Mouse (Mus musculus) embryonic fibroblast, embryonic 13.5 days (primary cell): Measurements from ENCODE around the gene Fkbp1b. TPM values are rescaled to one million over a fixed set of nuclear protein-coding genes. Genes with fewer than 3 reads are reported as not detected.
A peak's percentile ranks its signal among the peaks of the same experiment; 100 is the strongest.

ENCODE experiments used
- H3K27ac ChIP-seq: 2 replicates; pipeline ENCODE4 v1.5.1; 2012; ENCODE audit warnings: low read length, control low read depth, inconsistent platforms; ENCODE audit not compliant: insufficient read depth
- H3K4me1 ChIP-seq: 2 replicates; pipeline ENCODE4 v1.6.1; 2011; ENCODE audit warnings: low read length; ENCODE audit not compliant: control insufficient read depth, insufficient read depth
- H3K4me3 ChIP-seq: 2 replicates; pipeline ENCODE4 v1.5.1; 2011; ENCODE audit warnings: mild to moderate bottlenecking, control low read depth, low read length; ENCODE audit not compliant: insufficient read depth
- CTCF ChIP-seq: IDR thresholded peaks from 2 replicates; pipeline ENCODE4 v1.5.1; 2011; ENCODE audit warnings: mild to moderate bottlenecking, control low read depth, low read length, moderate library complexity, borderline replicate concordance; ENCODE audit not compliant: insufficient read depth
- POLR2A ChIP-seq: IDR thresholded peaks from 2 replicates; pipeline ENCODE4 v1.6.1; 2011; ENCODE audit warnings: low read depth, mild to moderate bottlenecking, control low read depth, low read length, moderate library complexity
- polyA plus RNA-seq: library from polyadenylated mRNA; stranded (reverse); fragments of >200 nt; gene quantifications from 2 replicates; pipeline ENCODE4 v1.2.4, GENCODE M21; 2011; ENCODE audit warnings: low read depth; ENCODE audit not compliant: missing spikeins, insufficient read length

Gene Fkbp1b
- polyA plus RNA-seq, 1 experiment, result 17.2 TPM

DNA sequence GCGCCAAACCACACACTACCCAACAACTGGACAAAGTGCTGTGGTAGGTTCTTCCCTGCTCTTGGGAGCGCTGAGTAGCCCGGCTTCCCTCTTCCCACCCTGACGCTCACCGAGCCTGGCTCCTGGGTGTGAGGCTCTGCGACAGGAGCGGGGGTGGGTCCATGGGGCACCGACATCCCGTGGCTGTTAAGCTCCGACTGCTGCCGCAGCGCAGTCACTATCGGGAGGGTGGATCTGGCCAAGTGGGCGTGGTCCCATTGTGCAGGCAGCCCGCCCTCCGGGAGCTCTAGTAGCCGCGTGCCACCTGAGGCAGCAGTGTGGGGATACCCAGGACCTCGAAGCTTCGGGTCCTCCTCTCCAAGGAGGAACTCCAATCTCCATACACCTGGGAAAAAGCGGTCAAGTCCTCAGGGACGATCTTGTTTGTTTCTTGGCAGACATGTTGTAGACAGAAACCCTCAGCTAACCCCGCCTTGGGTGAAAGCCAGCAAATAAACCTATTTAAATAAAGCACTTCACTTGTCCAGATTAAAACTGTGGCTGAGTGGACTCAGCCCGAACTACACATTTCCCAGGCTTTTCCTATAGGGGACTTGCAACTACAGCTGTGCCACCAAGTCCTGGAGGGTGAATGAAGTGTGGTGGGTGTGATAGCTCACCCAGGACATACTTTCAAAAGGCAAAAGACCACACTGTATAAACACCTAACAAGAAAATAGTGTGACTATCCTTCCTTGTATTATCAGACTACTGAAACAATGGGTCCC is 33.0 kb upstream of the Fkbp1b start, which contains the start of gene Mfsd2b:
Mfsd2b (minus strand) TSS at position 199 of the 767 bp plus-strand sequence.
- Histone ChIP-seq H3K4me1 (no peaks in the 10 kb centered on the region), H3K4me3 (peak within 1 kb of the TSS; percentile 21; the same call in 1 of the 2 replicates), H3K27ac (no peak within 1 kb of the TSS)
- no peak for TF ChIP-seq POLR2A

DNA sequence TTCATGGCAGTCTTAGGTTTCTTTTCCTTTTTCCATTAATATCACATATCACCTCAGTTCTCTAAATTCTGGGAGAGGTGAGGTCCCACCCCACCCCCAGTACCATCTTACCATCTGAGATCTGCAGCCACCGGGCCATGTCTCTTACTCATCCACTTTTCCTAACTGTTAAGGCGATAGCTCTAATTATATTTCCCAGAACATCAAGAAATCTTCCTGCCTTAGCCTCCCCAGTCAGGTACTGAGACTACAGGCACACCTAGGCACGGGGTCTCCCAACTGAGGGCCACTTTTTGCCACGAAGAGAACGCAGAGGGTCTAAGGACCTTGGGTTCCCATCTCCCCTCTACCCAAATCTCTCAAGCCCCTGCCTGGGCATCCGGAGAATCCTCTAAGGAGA is 32.1 kb upstream of the Fkbp1b start:
- no peak for TF ChIP-seq CTCF
- no peak for TF ChIP-seq POLR2A
- no peak overlapping the region for H3K4me3 ChIP-seq
- H3K27ac ChIP-seq, result no peak overlapping the region
- H3K4me1 ChIP-seq, result no peaks in the 10 kb centered on the region

GRCm38 (mm10) chr12:4872983-4873477 is 31.6 kb upstream of the Fkbp1b start:
- Histone ChIP-seq H3K27ac (no peak overlapping the region), H3K4me1 (no peaks in the 10 kb centered on the region), H3K4me3 (no peak overlapping the region)
- no peak for TF ChIP-seq CTCF
- no peak for TF ChIP-seq POLR2A

DNA sequence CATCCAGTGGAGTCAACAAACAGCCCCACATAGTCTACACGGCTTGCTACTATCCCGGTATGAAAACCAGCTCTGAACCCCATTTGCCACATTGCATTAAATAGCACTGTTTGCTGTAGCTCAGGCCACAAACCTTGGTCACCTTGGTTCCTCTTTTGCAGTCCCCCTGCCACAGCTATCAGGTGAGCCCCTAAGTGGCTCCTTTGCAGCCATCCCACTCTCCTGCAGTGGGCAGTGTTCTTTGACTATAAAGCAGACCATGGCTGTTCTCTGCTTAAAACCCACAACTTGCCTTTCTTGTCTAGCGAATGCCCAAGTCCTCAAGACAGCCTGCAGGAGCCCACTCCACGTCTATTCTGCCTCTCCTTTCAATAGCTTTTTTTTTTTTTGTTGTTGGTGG is 30.9 kb upstream of the Fkbp1b start:
- Histone ChIP-seq H3K4me1 (no peaks in the 10 kb centered on the region), H3K27ac (no peak overlapping the region), H3K4me3 (no peak overlapping the region)
- TF ChIP-seq CTCF, result no peak
- TF ChIP-seq POLR2A, result no peak

DNA sequence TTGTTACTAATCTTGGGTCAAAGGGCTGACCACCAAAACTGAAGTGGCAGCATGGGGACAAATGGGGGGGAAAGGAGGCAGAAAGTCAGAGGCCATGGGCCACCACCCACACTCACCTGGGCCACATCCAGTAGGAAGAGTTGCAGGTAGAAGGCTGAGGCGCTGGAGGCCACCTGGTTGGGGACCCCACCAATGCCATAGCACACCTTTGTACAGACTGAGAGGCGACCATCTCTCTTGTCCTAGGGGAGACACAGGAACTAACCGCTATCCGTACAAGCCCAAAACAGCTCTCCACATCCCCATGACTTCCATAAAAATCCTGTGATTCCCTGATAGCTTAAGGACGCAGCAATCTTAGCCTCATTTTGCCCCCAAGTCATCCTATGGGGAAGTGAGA is 29.9 kb upstream of the Fkbp1b start:
- no peak overlapping the region for H3K27ac ChIP-seq
- TF ChIP-seq CTCF (no peak), POLR2A (no peak)
- no peak overlapping the region for H3K4me3 ChIP-seq
- H3K4me1 ChIP-seq, result no peaks in the 10 kb centered on the region

DNA sequence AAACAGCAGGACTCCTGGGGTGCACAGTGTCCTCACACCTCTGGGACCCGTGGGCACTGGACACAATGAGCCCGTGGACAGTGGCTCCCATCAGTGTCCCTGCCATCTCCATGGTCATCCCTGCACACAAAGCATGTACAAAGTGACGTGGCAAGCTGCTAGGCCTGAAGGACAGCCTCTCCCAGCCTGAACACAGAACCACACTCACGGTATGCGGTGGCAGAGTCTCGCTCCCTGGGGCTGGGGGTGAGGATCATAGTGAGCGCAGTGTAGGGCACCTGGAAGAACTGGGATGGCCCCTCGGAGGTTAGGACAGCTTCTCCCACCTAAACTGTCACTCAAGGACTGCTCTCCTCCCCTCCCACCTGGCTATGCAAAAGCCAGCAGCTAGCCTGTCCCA is 27.5 kb upstream of the Fkbp1b start:
- Histone ChIP-seq H3K4me3 (no peak overlapping the region), H3K4me1 (no peaks in the 10 kb centered on the region), H3K27ac (no peak overlapping the region)
- TF ChIP-seq CTCF (no peak), POLR2A (no peak)

DNA sequence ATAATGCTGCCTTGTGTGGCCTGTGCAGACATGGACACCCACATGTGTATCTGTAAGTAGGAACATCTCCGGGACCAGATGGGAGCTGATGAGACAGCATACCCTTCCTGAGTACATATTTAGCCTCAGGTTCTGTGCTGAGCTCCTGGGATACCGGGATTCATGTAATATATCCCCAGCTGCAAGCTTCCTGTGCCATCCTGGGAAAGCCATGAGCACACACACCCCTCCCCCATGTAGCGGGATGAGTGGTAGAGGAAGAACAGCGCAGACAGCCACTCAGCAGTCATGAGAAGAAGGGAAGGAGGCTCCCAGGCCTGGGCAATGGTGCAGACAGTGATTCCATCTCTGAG is 22.9 kb upstream of the Fkbp1b start:
- no peak overlapping the region for H3K4me3 ChIP-seq
- TF ChIP-seq POLR2A, result no peak
- no peak for TF ChIP-seq CTCF
- H3K27ac ChIP-seq, result no peak overlapping the region
- H3K4me1 ChIP-seq, result no peaks in the 10 kb centered on the region

GRCm38 (mm10) chr12:4863654-4864337 is 22.4 kb upstream of the Fkbp1b start:
- no peak overlapping the region for H3K27ac ChIP-seq
- no peaks in the 10 kb centered on the region for H3K4me1 ChIP-seq
- no peak for TF ChIP-seq POLR2A
- TF ChIP-seq CTCF, result no peak
- no peak overlapping the region for H3K4me3 ChIP-seq

- TF ChIP-seq POLR2A (no peak), CTCF (no peak)
- no peak overlapping the region for H3K4me3 ChIP-seq
- no peak overlapping the region for H3K27ac ChIP-seq
- H3K4me1 ChIP-seq, result no peaks in the 10 kb centered on the region
Observed at GRCm38 (mm10) chr12:4862672-4863071, 21.3 kb upstream of the Fkbp1b start.

DNA sequence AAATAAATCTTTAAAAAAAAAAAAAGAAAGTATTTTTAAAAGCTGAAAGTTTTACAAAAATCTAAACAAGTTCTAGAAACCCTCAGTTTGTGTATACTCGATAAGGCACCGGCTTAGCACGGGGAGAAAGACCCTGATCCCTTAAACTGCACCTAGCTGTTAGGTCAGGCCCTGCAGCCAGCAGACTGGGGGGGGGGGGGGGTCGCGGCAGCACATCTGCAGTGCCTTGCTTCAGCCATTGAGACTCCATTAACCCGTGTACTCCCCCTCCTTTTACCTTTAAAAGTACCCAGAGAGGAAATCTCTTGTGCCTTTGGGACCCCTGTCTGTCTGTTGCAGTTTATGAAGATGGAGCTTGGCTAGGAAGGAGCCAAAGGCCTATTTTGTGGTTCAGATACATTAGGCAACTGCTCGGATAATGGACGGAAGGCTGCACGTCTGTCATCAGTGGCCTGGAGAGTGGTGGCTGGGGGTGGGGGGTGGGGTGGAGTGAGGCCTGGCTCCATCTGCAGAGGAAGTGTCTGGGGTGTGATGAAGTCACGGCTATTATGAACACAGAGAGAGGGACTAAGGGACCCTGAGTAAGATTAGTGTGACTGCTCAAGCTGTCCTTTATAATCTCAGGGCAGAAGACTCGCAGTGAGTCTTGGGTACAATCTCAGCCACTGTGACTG is 18.0 kb upstream of the Fkbp1b start:
- no peak overlapping the region for H3K27ac ChIP-seq
- H3K4me1 ChIP-seq, result no peaks in the 10 kb centered on the region
- TF ChIP-seq POLR2A (no peak), CTCF (no peak)
- no peak overlapping the region for H3K4me3 ChIP-seq
